Mouse (Mus musculus): Measurements from ENCODE around the gene Kctd7. TPM values are rescaled to one million over a fixed set of nuclear protein-coding genes. Genes with fewer than 3 reads are reported as not detected.

Gene Kctd7
- polyA plus RNA-seq, 1 experiment: 2.4 TPM

DNA sequence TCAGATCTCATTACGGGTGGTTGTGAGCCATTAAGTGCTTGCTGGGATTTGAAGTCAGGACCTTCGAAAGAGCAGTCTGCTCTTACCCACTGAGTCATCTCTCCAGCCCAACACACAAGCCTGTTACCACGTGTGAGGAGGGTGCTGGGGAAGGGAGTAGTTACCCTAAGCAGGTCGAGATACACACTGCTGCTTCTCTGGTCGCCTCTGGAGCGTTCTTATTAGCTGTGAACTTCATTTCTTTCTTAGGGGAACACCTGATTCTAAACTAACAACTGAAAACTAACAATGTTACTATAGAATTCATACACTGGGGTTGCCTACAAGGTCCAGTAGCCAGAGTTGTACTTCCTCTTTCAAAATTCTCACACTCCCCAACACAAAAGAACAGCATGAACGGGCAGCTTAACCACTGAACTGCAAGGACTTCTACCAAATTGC is 15.1 kb downstream of the Kctd7 start:
- no peak for TF ChIP-seq CTCF (conservative IDR thresholded peaks at IDR 0.05; ENCODE audit: insufficient read depth, insufficient read length, low read depth, low read length)
- no peak for TF ChIP-seq POLR2A (IDR thresholded peaks at IDR 0.05; ENCODE audit: low read depth, low read length)
- WGBS: 66% methylated on average over 7 of the region's 7 CpGs

DNA sequence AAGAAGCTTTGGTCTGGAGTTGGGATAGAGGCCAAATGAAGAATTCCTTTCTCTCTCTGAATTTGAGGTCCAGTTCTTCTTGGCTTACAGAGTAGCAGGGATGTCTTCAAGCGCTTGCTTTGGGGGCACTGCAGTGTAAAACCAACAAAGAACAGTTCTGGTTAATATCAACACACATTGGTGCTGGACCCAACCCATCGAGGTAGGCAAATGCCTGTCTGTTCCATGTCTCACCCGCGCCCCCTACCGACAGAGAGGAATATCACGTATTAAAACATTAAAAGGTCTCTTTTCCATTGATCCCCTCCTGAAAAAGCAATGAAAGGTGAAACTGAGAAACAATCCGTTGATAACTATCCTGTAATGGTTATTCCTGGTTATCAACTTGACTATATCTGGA is 19.0 kb downstream of the Kctd7 start:
- peak; percentile 86 for DNase-seq
- H3K4me1 ChIP-seq (ENCODE audit: control insufficient read depth, insufficient read depth, low read length): no peaks in the 10 kb centered on the region
- TF ChIP-seq POLR2A (IDR thresholded peaks at IDR 0.05; ENCODE audit: low read depth, low read length): no peak
- peak; percentile 88 for TF ChIP-seq CTCF (conservative IDR thresholded peaks at IDR 0.05; ENCODE audit: insufficient read depth, insufficient read length, low read depth, low read length)

More for the DNA sequence above, 15.1 kb downstream of the Kctd7 start:
- Histone ChIP-seq H3K36me3 (ENCODE audit: control insufficient read depth, insufficient read depth, low read length) (no peaks in the 10 kb centered on the region), H3K27me3 (replicated peaks; ENCODE audit: control insufficient read depth, insufficient read depth, low read length) (no peaks in the 10 kb centered on the region), H3K4me3 (ENCODE audit: insufficient read depth, low read depth, low read length) (no peak overlapping the region), H3K4me1 (ENCODE audit: control insufficient read depth, insufficient read depth, low read length) (no peaks in the 10 kb centered on the region), H3K27ac (ENCODE audit: insufficient read depth, low read depth, low read length) (no peak overlapping the region)
- DNase-seq: no peak

DNA sequence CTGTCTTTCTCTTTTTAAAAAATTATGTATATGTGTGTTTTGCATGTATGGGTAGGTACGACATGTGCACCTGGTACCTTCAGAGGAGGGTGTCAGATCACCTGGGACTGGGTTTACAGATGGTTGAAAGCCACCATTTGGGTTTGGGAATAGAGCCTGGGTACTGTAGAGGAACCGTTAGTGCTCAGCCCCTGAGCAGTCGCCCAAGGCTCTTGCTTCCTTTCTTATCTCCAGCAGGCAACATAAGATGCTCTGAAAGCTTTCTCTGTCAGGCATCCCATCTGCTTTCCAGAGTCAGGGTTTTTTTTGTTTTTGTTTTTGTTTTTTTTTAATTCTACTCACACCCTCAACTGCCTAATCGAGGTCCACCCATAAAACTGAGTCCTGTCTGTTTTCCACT is 20.6 kb downstream of the Kctd7 start:
- no peak for DNase-seq
- Histone ChIP-seq H3K27me3 (replicated peaks; ENCODE audit: control insufficient read depth, insufficient read depth, low read length) (no peaks in the 10 kb centered on the region), H3K27ac (ENCODE audit: insufficient read depth, low read depth, low read length) (no peak overlapping the region), H3K4me1 (ENCODE audit: control insufficient read depth, insufficient read depth, low read length) (no peaks in the 10 kb centered on the region), H3K4me3 (ENCODE audit: insufficient read depth, low read depth, low read length) (no peak overlapping the region), H3K36me3 (ENCODE audit: control insufficient read depth, insufficient read depth, low read length) (no peaks in the 10 kb centered on the region)
- 85% methylated on average over 4 of the region's 4 CpGs for WGBS
- TF ChIP-seq CTCF (conservative IDR thresholded peaks at IDR 0.05; ENCODE audit: insufficient read depth, insufficient read length, low read depth, low read length) (no peak), POLR2A (IDR thresholded peaks at IDR 0.05; ENCODE audit: low read depth, low read length) (no peak)

More for the DNA sequence above, 19.0 kb downstream of the Kctd7 start:
- Histone ChIP-seq H3K27me3 (replicated peaks; ENCODE audit: control insufficient read depth, insufficient read depth, low read length) (no peaks in the 10 kb centered on the region), H3K27ac (ENCODE audit: insufficient read depth, low read depth, low read length) (no peak overlapping the region), H3K4me3 (ENCODE audit: insufficient read depth, low read depth, low read length) (no peak overlapping the region), H3K36me3 (ENCODE audit: control insufficient read depth, insufficient read depth, low read length) (no peaks in the 10 kb centered on the region)
- WGBS: 4% methylated on average over 7 of the region's 7 CpGs

DNA sequence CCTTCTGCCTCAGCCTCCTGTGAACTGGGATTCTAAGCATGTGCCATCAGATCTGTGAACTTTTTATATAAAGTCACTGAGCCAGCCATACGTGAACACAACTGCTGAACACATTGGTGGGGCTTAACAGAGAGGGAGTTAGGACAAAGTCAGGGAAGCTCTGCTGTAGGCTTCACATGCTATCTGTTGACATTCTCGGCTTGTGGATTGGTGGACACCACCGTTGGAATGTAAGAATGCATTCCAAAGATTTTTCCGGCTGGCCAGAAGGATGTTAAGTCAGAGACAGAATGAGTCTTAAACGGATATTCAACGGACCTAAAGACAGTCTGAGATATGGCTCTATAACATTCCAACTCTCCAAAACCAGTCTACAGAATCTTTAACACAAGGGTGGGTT is 24.4 kb downstream of the Kctd7 start:
- no peak overlapping the region for H3K4me3 ChIP-seq (ENCODE audit: insufficient read depth, low read depth, low read length)
- no peaks in the 10 kb centered on the region for H3K36me3 ChIP-seq (ENCODE audit: control insufficient read depth, insufficient read depth, low read length)
- peaks cover 9% of the 10 kb centered on the region for H3K4me1 ChIP-seq (ENCODE audit: control insufficient read depth, insufficient read depth, low read length)
- DNase-seq: peak; percentile 52
- no peaks in the 10 kb centered on the region for H3K27me3 ChIP-seq (replicated peaks; ENCODE audit: control insufficient read depth, insufficient read depth, low read length)
- no peak for TF ChIP-seq CTCF (conservative IDR thresholded peaks at IDR 0.05; ENCODE audit: insufficient read depth, insufficient read length, low read depth, low read length)
- TF ChIP-seq POLR2A (IDR thresholded peaks at IDR 0.05; ENCODE audit: low read depth, low read length): no peak
- peak overlapping the region; percentile 54 for H3K27ac ChIP-seq (ENCODE audit: insufficient read depth, low read depth, low read length)
- WGBS: 23% methylated on average over 6 of the region's 6 CpGs

DNA sequence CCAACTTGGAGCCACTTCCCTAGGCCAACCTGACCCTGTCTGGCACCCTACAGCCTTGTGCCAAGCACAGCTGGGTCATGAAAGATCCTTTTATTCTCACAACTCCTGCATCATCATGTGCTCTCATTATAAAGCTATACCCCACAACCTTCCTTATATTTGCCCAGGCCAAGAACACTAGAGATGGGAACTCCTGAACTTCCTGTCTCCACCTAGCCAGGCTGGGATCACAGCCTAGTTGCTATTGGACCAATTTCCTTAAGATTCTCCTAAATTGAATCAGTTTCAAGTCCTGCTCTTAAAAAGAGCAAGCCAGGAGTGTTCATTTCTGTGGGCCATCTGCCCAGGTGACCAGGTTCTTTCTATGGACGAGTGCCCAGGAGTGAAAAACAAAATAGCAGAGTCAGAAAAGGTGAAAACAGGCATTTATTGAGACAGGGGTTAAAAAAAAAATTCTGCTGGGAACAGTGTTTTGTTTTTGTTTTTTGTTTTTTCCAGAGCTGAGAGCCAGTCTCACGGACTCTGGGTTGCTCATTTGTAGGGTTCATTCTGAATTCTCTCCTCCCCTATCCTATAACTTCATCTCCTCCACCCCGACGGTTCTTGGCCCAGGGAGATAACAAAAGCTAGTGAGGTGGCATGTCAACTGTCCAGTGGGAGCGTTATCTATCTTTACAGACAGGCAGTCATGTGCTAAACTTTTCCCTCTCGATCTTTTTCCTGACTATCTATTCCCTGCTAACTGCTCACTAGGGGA is 26.2 kb downstream of the Kctd7 start:
- Histone ChIP-seq H3K4me3 (ENCODE audit: insufficient read depth, low read depth, low read length) (peak overlapping the region; percentile 69), H3K27ac (ENCODE audit: insufficient read depth, low read depth, low read length) (peak overlapping the region; percentile 84), H3K27me3 (replicated peaks; ENCODE audit: control insufficient read depth, insufficient read depth, low read length) (no peaks in the 10 kb centered on the region), H3K4me1 (ENCODE audit: control insufficient read depth, insufficient read depth, low read length) (peaks cover 12% of the 10 kb centered on the region), H3K36me3 (ENCODE audit: control insufficient read depth, insufficient read depth, low read length) (no peaks in the 10 kb centered on the region)
- WGBS: 5% methylated on average over 6 of the region's 6 CpGs
- DNase-seq: peak; percentile 39
- TF ChIP-seq CTCF (conservative IDR thresholded peaks at IDR 0.05; ENCODE audit: insufficient read depth, insufficient read length, low read depth, low read length) (no peak), POLR2A (IDR thresholded peaks at IDR 0.05; ENCODE audit: low read depth, low read length) (no peak)

DNA sequence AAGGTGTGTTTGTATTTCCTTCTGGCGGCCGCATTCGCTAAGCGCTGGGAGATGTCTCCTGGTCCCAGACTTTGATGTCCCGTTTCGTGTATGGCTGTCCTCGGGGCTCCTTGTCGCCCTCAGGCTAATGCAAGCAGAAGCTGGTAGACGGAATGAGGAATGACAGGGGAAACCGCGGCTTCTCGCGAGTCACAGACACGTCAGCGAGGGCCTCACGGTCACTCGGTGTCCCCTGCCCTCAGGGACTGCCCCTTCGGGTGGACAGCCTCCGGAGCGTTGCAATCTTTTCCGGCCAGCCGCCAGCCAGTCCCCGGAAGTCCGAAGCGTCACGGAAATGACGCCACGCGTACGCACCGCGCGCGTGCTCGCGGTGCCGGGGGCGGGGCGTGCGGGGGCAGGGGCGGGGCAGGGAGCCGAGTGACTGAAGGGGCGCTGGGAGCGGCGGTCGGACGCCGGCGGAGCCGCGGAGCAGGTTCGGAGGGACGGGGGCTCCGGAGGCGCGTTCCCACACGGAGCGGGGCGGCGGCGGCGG is 26.8 kb downstream of the Kctd7 start, which contains the start of gene Rabgef1:
Gene Rabgef1 (plus strand): TSS at position 376 of the 532 bp plus-strand sequence.
- H3K36me3 ChIP-seq (ENCODE audit: control insufficient read depth, insufficient read depth, low read length): no peaks in the 10 kb centered on the region
- peak within 1 kb of the TSS; percentile 69 for H3K4me3 ChIP-seq (ENCODE audit: insufficient read depth, low read depth, low read length)
- H3K4me1 ChIP-seq (ENCODE audit: control insufficient read depth, insufficient read depth, low read length): peaks cover 12% of the 10 kb centered on the region
- no peaks in the 10 kb centered on the region for H3K27me3 ChIP-seq (replicated peaks; ENCODE audit: control insufficient read depth, insufficient read depth, low read length)
- peak; percentile 97 for DNase-seq
- H3K27ac ChIP-seq (ENCODE audit: insufficient read depth, low read depth, low read length): peak within 1 kb of the TSS; percentile 84
- TF ChIP-seq POLR2A (IDR thresholded peaks at IDR 0.05; ENCODE audit: low read depth, low read length) (peak; percentile 97), CTCF (conservative IDR thresholded peaks at IDR 0.05; ENCODE audit: insufficient read depth, insufficient read length, low read depth, low read length) (no peak)
- under 1% methylated on average over 56 of the region's 62 CpGs for WGBS

DNA sequence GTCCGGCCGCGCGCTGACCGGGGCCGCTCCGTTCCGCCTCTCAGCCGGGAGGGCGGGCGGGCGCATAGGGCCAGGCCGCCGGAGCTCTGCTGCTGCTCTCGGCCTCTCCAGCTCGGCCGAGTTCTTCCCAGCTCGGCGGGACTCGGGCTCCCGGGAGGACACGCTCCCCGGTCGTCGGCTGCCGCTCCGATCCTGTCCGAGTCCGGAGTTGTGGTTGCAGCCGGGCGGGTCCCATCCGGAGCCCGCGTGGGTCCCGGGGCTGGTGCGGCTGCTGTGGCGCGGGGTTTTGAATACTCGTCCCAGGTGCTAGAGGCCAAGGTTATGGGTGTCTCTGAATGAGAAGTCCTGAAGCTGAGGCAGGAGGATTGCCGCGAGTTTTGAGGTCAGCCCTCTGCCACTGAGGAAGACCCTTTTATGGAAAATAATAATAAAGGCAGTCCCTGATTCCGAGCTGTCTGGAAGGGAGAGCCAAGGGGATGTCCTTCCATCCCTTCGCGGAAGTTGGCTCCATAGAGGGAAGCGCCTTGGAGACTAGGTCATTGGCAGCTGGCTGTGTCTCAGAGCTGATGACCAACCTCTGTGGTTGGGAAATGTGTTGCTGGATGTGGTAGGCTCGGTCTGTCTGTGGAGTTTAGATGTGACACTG is 27.4 kb downstream of the Kctd7 start:
- TF ChIP-seq CTCF (conservative IDR thresholded peaks at IDR 0.05; ENCODE audit: insufficient read depth, insufficient read length, low read depth, low read length) (no peak), POLR2A (IDR thresholded peaks at IDR 0.05; ENCODE audit: low read depth, low read length) (no peak)
- under 1% methylated on average over 45 of the region's 46 CpGs for WGBS
- Histone ChIP-seq H3K4me1 (ENCODE audit: control insufficient read depth, insufficient read depth, low read length) (peaks cover 12% of the 10 kb centered on the region), H3K27ac (ENCODE audit: insufficient read depth, low read depth, low read length) (peak overlapping the region; percentile 62), H3K27me3 (replicated peaks; ENCODE audit: control insufficient read depth, insufficient read depth, low read length) (no peaks in the 10 kb centered on the region), H3K36me3 (ENCODE audit: control insufficient read depth, insufficient read depth, low read length) (no peaks in the 10 kb centered on the region), H3K4me3 (ENCODE audit: insufficient read depth, low read depth, low read length) (peak overlapping the region; percentile 69)
- peak; percentile 66 for DNase-seq
